Mouse (Mus musculus): ENCODE results near the gene Slitrk5.
"Not testable (repeated sequence)": the region's sequence is repeated elsewhere in the genome, so short reads cannot be mapped to it uniquely, and the experiment has no call there.

The Slitrk5 gene

DNA sequence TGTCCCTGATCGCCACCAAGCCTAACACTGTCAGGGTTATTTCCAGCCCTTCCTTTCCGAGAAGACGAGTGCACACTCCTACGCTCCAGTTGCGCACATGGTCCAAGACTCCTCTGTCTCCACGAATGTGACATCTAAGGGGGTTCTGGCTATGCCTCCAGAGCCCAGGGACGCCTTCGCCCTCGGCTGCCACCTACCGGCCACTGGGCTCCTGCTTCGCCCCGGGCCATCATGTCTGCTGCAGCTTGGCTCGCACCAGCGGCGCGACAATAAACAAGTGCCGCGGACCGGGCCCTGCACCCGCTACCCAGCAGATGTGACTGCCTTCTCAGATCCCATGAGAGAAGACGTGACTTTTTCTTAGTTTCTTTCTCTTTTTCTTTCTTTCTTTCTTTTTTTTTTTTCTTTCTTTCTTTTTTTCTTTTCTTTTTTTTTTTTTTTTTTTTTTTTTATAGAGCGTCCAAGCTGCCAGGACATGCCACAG is at the start of gene Slitrk5:
TSS of gene Slitrk5 (plus strand) at position 434 of the 484 bp plus-strand sequence.
- DNase-seq (ENCODE audit: low read depth, low spot score) = peak; percentile 89

DNA sequence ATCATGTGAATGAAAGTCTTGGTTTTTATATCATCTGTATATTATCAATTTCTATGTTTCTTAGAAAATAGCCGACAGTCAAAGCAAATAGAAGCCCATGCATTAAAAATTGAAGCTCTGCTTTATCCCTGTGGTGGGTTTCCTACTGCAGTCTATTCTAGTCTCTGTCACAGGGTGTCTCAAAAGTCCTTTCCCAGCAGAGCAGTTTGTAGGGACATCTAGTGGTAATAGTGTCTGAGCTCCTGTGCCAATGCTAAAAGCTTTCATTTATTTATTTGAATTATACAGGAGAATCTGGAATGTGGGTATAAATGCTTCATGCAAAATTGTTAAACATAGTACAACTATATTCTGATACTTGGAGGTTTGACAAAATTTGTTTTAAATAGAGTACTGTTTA is 2.0 kb upstream of the Slitrk5 start:
- DNase-seq (ENCODE audit: low read depth, low spot score) = no peak

DNA sequence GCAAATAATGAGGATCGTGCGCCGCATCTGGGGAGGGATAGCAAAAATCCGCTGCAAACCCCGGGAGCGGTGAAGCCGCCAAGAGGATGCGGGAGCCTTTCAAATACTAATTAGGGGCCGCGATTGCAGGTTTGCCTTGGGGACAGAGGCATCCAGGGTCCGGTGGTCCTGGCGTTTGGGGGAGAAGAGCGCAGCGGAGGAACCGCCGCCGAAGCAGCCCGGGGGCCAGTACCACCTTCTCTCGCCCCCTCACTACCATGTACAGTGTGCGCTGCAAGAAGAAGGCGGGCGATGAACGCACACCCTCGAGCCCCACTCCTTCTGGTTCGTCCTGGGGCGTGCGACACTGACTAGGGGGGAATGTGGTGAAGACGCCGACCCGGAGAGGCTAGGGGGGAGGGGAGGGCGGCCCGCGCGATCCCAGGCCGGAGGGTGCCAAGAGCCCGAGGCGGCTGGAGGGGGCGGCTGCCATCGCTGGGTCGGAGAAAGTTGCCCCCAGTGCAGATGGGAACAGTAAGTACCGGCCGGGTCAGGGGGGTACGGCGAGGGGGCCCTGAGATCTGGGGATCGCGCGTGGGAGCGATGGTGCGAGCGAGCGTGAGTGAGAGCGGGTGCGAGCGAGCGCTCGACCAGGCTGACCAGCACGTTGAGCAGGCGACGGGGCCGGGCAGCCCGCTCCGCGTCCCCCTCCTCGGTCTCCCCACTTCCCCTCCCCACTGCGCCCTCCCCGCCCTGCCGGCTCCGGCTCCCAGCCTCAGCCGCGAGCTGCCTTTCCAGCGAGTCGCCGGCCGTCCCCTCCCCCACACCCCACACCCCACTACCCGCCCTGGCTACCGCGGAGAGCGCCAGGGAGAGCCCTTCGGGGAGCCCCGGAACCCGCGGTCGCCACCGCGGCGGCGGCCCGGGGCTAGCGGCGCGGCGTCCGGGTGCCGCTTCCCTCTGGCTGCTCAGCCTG is 591 bp downstream of the Slitrk5 start:
- peak; percentile 66 for DNase-seq (ENCODE audit: low read depth, low spot score)

DNA sequence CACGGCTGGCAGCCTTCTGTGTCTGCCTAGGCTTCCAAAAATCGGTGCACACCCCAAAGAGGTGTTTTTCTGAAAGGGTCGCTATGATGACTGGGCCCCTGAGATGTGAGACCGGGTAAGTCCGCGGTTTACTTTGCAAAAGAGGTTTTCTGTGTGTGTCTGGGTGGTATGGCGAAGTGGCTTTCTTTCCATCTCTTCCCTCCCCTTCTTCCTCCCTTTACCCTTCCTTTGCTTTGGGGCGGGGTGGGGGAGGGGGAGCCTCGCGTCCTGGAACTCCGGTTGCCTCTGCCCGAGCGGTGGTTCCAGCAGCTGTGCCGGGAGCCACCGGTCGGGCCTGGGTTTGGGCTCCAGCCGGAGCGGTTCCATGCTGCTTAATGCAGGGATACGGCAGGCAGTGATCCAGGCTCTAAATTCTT is 1.3 kb downstream of the Slitrk5 start:
- DNase-seq (ENCODE audit: low read depth, low spot score) = peak; percentile 64

DNA sequence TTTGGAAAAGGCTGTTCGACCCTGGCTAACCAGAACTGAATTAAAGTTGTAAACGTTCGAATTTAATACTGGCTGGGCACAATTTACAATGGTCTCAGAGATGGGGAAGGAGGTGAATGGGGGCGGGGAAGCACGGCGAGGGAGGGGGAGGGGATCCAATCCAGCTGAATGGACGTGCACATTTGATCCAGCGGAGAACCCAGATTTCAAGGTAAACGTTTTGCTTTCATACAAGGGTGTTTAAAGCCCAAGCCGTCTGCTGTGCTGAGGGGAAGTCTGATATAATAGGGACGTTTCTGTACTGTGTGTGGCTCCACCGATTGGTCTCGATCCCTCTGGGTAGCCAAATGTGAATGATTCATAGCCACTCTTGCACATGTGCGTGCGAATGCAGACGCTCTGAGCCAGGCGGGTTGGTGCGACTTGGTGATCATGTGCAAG is 2.0 kb downstream of the Slitrk5 start:
- peak; percentile 31 for DNase-seq (ENCODE audit: low read depth, low spot score)

DNA sequence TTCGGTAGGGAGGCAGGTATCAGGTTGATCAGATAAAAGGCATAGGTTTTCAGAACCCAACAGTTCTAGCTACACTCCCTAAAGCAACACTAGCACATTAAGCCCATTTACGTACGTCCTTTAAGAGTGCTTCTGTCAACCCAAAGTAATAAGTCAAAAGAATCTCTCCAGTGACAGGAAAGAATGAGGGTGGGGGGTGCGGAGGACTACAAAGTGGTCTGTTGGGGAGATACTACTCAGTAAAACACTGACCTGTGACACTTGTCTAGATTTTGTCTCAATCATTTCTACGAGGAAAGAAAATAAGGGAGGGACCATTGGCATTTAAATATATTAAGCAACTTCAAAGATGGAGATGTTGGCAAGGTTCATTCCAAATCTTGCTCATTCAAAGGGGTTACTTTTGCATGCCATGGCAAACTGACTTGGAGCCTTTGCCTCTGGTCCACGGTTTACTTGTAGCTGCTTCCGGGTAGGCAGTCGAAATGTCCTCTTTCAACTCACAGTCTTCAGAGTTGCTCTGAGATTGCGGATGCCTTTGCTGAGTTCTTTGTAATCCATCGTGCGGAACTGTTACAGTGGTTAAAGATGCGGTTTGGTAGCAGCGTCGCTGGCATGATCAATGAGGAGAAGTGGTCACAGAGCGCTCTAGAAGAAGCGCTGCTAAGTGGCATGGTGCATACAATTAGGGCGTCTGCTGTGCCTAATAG is 2.6 kb downstream of the Slitrk5 start:
- DNase-seq (ENCODE audit: low read depth, low spot score) = peak; percentile 12

DNA sequence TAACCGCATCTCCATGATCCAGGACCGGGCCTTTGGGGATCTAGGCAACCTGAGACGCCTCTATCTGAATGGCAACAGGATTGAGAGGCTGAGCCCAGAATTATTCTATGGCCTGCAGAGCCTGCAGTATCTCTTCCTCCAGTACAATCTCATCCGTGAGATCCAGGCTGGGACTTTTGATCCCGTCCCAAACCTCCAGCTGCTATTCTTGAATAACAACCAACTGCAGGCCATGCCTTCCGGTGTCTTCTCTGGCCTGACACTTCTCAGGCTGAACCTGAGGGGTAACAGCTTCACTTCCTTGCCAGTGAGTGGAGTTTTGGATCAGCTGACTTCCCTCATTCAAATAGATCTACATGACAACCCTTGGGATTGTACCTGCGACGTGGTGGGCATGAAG is 5.4 kb downstream of the Slitrk5 start:
- DNase-seq (ENCODE audit: low read depth, low spot score) = no peak

DNA sequence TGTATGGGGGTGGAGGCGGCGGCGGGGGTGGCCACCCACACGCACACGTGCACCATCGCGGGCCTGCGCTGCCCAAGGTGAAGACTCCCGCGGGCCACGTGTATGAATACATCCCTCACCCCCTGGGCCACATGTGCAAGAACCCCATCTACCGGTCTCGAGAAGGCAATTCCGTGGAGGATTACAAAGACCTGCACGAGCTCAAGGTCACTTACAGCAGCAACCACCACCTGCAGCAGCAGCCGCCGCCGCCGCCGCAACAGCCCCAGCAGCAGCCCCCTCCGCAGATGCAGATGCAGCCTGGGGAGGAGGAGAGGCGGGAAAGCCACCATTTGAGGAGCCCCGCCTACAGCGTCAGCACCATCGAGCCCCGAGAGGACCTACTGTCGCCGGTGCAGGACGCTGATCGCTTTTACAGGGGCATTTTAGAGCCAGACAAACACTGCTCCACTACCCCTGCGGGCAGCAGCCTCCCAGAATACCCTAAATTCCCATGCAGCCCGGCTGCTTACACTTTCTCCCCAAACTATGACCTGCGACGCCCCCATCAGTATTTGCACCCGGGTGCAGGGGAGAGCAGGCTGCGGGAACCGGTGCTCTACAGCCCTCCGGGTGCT is 6.3 kb downstream of the Slitrk5 start:
- DNase-seq (ENCODE audit: low read depth, low spot score) = peak; percentile 36

DNA sequence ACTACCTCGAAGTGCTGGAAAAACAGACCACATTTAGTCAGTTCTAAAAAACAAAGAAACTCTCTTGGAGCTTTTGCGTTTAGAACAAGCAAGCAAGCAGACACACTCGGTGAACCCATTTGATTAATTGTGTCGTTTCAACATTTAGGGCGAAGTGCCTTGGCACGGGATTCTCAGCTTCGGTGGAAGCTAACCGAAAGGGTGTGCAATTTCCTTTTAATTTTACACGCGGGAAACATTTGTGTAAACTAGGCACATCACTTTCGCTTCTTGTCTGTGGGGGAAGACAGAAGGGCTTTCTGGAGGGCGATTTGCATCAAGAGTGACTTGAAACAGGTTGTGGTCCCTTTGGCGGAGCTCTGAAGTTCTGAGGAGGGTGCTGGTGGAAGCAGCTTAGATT is 6.9 kb downstream of the Slitrk5 start:
- DNase-seq (ENCODE audit: low read depth, low spot score) = peak; percentile 18

DNA sequence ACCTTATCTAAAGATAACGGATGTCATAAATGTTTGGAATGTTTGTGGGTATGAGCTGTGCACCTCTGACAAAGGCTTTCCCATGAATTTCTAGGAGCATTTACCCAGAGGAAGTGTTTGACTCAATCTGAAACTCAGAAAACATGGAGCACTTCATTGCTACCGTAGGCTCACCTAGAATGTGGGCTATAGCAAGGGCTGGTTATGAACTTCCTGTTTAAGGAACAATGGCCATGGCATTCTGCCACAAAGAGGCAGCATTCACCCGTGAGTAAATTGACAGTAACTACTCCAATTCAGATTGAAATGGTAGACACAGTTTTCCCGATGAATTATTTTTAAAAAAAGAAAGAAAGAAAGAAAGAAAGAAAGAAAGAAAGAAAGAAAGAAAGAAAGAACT is 8.6 kb downstream of the Slitrk5 start:
- DNase-seq (ENCODE audit: low read depth, low spot score) = no peak

DNA sequence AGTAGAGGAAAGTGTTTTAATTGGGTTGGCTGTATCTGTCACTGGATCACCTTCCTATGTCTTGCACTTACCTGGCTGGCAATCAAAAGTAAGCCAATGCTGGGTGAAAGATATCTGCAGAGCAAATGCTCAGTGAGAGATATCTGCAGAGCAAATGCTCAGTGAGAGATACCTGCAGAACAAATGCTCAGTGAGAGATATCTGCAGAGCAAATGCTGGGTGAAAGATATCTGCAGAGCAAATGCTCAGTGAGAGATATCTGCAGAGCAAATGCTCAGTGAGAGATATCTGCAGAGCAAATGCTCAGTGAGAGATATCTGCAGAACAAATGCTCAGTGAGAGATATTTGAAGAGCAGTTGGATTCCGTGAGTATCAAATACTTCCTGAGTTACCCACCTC is 15.2 kb downstream of the Slitrk5 start:
- not testable (repeated sequence) for DNase-seq (ENCODE audit: low read depth, low spot score)

DNA sequence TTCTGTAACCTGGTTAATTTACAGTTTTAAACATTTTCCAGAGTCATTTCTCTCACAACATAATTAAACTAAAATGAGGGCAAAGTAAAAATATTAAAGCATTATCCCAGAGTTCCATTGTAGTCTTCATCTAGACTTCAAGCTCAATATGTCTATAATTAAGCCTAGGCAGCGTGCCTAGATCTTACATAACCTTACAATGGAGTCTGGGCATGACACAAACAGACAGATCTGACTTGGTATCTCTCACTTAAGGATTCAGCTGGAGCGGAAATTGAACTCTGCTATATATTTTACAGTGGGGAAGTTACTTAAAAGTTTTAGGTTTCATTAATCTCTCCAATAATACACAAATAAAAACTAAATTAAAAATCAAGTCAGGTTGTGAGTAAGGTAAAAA is 54.9 kb downstream of the Slitrk5 start:
- DNase-seq (ENCODE audit: low read depth, low spot score) = no peak
